8 mouse cellular contexts compared by ENCODE assay signal in the genomic region with DNA sequence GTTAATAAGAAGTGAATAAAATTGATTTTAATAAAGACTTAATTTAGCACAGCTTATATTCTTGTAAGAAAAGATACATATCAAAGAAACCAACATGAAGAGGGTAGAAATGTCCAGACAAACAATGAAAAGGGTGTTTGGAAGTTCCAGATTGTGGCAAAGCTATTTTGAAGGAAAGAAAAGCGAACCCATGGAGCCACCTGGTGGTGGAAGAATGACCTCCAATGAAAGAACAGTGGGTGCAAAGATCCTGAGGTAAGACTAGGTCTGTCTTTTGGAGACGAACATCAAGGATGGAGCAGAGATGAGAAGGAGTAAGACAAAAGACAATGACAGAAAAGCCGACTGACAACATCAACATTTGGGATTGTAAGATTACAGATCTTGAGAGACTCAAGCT.
DNase-seq lines count a peak whose midpoint lies in the region; ATAC-seq and TF ChIP-seq lines count a peak whose summit lies in the region.
"Had no signal": no experiment of that assay in that cellular context is flagged by ENCODE, and none has a peak within 500 bp of the region (broad histone marks: within the 10 kb centered on the region; RNA-seq: fewer than 3 reads in every experiment).

No protein-coding gene starts in this region.

- no peaks in the 10 kb centered on the region for H3K36me3 ChIP-seq in intestine, postnatal 0 days (ENCODE audit: control insufficient read depth, insufficient read depth)
- H3K36me3 ChIP-seq in intestine, embryonic 16.5 days (ENCODE audit: control insufficient read depth, insufficient read depth, low read length): no peaks in the 10 kb centered on the region

- DNase-seq in urinary bladder, postnatal 25 days (ENCODE audit: low spot score): peak; percentile 15
- no peak for DNase-seq in urinary bladder, postnatal 10 days (ENCODE audit: low spot score)
- peak; percentile 56 for DNase-seq in embryo, embryonic 11 days
- DNase-seq in thymus, postnatal 10 days (ENCODE audit: low spot score in 2 of 2): no peak
- DNase-seq in thymus, postnatal 25 days: no peak

- no peak overlapping the region for H3K27ac ChIP-seq in intestine, postnatal 0 days (ENCODE audit: low read depth, low read length)
- no peak overlapping the region for H3K27ac ChIP-seq in intestine, embryonic 16.5 days (ENCODE audit: low read length)

- no peak overlapping the region for H3K9ac ChIP-seq in intestine, postnatal 0 days (ENCODE audit: low read depth, low read length)
- no peak overlapping the region for H3K9ac ChIP-seq in intestine, embryonic 16.5 days (ENCODE audit: low read depth, low read length)

- H3K27me3 ChIP-seq in intestine, postnatal 0 days (replicated peaks; ENCODE audit: control insufficient read depth, insufficient read depth, low read length): no peaks in the 10 kb centered on the region
- H3K27me3 ChIP-seq in intestine, embryonic 16.5 days (replicated peaks; ENCODE audit: control insufficient read depth, insufficient read depth, low read length): no peaks in the 10 kb centered on the region

- peak; percentile 78 for TF ChIP-seq CTCF in intestine, postnatal 0 days (IDR thresholded peaks at IDR 0.05; ENCODE audit: low read depth)

- no peak overlapping the region for H3K4me3 ChIP-seq in intestine, postnatal 0 days (ENCODE audit: low read depth, low read length)
- no peak overlapping the region for H3K4me3 ChIP-seq in intestine, embryonic 16.5 days (ENCODE audit: low read length)
- H3K4me3 ChIP-seq: myocyte had no signal

- no peaks in the 10 kb centered on the region for H3K9me3 ChIP-seq in intestine, postnatal 0 days (ENCODE audit: control insufficient read depth)
- no peaks in the 10 kb centered on the region for H3K9me3 ChIP-seq in intestine, embryonic 16.5 days (ENCODE audit: control insufficient read depth, low read length)

- no peaks in the 10 kb centered on the region for H3K4me1 ChIP-seq in intestine, postnatal 0 days (replicated peaks; ENCODE audit: control insufficient read depth, insufficient read depth, low read length)
- H3K4me1 ChIP-seq in intestine, embryonic 16.5 days (ENCODE audit: control insufficient read depth, insufficient read depth, low read length): no peaks in the 10 kb centered on the region

- 45% methylated on average over 3 of the region's 3 CpGs for WGBS in intestine, postnatal 0 days
- 56% methylated on average over 3 of the region's 3 CpGs for WGBS in intestine, embryonic 16.5 days

- no peak overlapping the region for H3K4me2 ChIP-seq in intestine, postnatal 0 days (replicated peaks; ENCODE audit: low read depth)
- H3K4me2 ChIP-seq in intestine, embryonic 16.5 days (ENCODE audit: low read depth, low read length): no peak overlapping the region

- ATAC-seq in intestine, postnatal 0 days: no peak
- no peak for ATAC-seq in intestine, embryonic 16.5 days

Comparison
In these comparisons a context has a peak if more than half of its experiments do, and no peak if none do; other contexts are left out.
1. DNase-seq: peak in urinary bladder, postnatal 25 days (single experiment) and embryo, embryonic 11 days (single experiment); none in urinary bladder, postnatal 10 days (single experiment), thymus, postnatal 10 days (0 of 2) and thymus, postnatal 25 days (single experiment).